Mouse (Mus musculus) bone marrow, adult 2 months (tissue): ENCODE data around the gene Fam117a. TPM values are rescaled to one million over a fixed set of nuclear protein-coding genes. Genes with fewer than 3 reads are reported as not detected.

ENCODE experiments used
- H3K27ac ChIP-seq: fragments of 200-500 bp; 2 replicates; pipeline ENCODE4 v1.5.1; 2012; ENCODE audit warnings: low read depth, mild to moderate bottlenecking, control low read depth, inconsistent platforms, low read length; ENCODE audit not compliant: control insufficient read depth, poor library complexity, insufficient read depth
- H3K4me1 ChIP-seq: fragments of 200-500 bp; 2 replicates; pipeline ENCODE4 v1.6.1; 2011; ENCODE audit warnings: low read length; ENCODE audit not compliant: control insufficient read depth, insufficient read depth
- H3K4me3 ChIP-seq: fragments of 200-500 bp; replicated peaks from 2 replicates; pipeline ENCODE3; 2011; ENCODE audit warnings: mild to moderate bottlenecking, low read depth, low read length, control low read depth; ENCODE audit not compliant: control insufficient read depth
- CTCF ChIP-seq: fragments of 200-500 bp; IDR thresholded peaks from 2 replicates; pipeline ENCODE4 v1.5.1; 2011; ENCODE audit warnings: low read length, control low read depth; ENCODE audit not compliant: control insufficient read depth, insufficient read depth
- POLR2A ChIP-seq: fragments of 200-500 bp; IDR thresholded peaks from 2 replicates; pipeline ENCODE4 v1.6.1; 2011; ENCODE audit warnings: low read depth, mild to moderate bottlenecking, control low read depth, low read length, borderline replicate concordance; ENCODE audit not compliant: control insufficient read depth
- WGBS: fragments of 180-500 bp; shearing (Covaris S2); methylation state at CpG from one replicate; pipeline ENCODE4 v1.1.7; 2018; 5-methylcytosine and 5-hydroxymethylcytosine counted together
- polyA plus RNA-seq: library from polyadenylated mRNA; stranded (reverse); fragments of >200 nt; gene quantifications from 2 replicates; pipeline ENCODE4 v1.2.4, GENCODE M21; 2011; ENCODE audit warnings: low replicate concordance; ENCODE audit not compliant: missing spikeins, insufficient read depth, insufficient read length

The Fam117a gene
- polyA plus RNA-seq, 1 experiment: 178 TPM

GRCm38 (mm10) chr11:95320010-95320409 lies 16.8 kb upstream of the Fam117a start:
- no peak overlapping the region for H3K27ac ChIP-seq

GRCm38 (mm10) chr11:95324181-95324580 lies 12.6 kb upstream of the Fam117a start:
- Histone ChIP-seq H3K27ac (no peak overlapping the region), H3K4me1 (peaks cover under 1% of the 10 kb centered on the region), H3K4me3 (no peak overlapping the region)
- no peak for TF ChIP-seq CTCF
- no peak for TF ChIP-seq POLR2A
- WGBS: 94% methylated on average over 10 of the region's 10 CpGs

More at GRCm38 (mm10) chr11:95320010-95320409, 16.8 kb upstream of the Fam117a start:
- H3K4me1 ChIP-seq: peaks cover 3% of the 10 kb centered on the region
- TF ChIP-seq CTCF (no peak), POLR2A (no peak)
- H3K4me3 ChIP-seq: no peak overlapping the region
- 57% methylated on average over 1 of the region's 1 CpGs for WGBS

GRCm38 (mm10) chr11:95325832-95326231 lies 11.0 kb upstream of the Fam117a start:
- Histone ChIP-seq H3K27ac (no peak overlapping the region), H3K4me3 (no peak overlapping the region), H3K4me1 (no peaks in the 10 kb centered on the region; the same call in 1 of the 2 replicates)
- no peak for TF ChIP-seq CTCF
- TF ChIP-seq POLR2A: no peak
- WGBS: 81% methylated on average over 4 of the region's 4 CpGs

- no peak for TF ChIP-seq POLR2A
- no peak for TF ChIP-seq CTCF
- Histone ChIP-seq H3K27ac (no peak overlapping the region), H3K4me3 (no peak overlapping the region), H3K4me1 (no peaks in the 10 kb centered on the region; the same call in 1 of the 2 replicates)
- WGBS: 83% methylated on average over 11 of the region's 11 CpGs
Observed at GRCm38 (mm10) chr11:95326243-95326642, 10.6 kb upstream of the Fam117a start.

- Histone ChIP-seq H3K4me1 (peaks cover 5% of the 10 kb centered on the region), H3K27ac (no peak overlapping the region), H3K4me3 (no peak overlapping the region)
- WGBS: 71% methylated on average over 5 of the region's 5 CpGs
- TF ChIP-seq CTCF (no peak), POLR2A (no peak)
Observed at GRCm38 (mm10) chr11:95328629-95329028, 8.2 kb upstream of the Fam117a start.

GRCm38 (mm10) chr11:95330662-95331061 lies 6.2 kb upstream of the Fam117a start:
- no peak overlapping the region for H3K27ac ChIP-seq
- peaks cover 9% of the 10 kb centered on the region for H3K4me1 ChIP-seq
- 42% methylated on average over 1 of the region's 1 CpGs for WGBS
- TF ChIP-seq CTCF (no peak), POLR2A (no peak)
- H3K4me3 ChIP-seq: no peak overlapping the region

GRCm38 (mm10) chr11:95333209-95333608 lies 3.6 kb upstream of the Fam117a start:
- Histone ChIP-seq H3K4me3 (no peak overlapping the region), H3K27ac (peak overlapping the region; percentile 70; the same call in 1 of the 2 replicates), H3K4me1 (peaks cover 9% of the 10 kb centered on the region)
- no peak for TF ChIP-seq CTCF
- TF ChIP-seq POLR2A: no peak
- 0% methylated on average over 4 of the region's 4 CpGs for WGBS

- no peak for TF ChIP-seq POLR2A
- no peak for TF ChIP-seq CTCF
- 39% methylated on average over 9 of the region's 9 CpGs for WGBS
- Histone ChIP-seq H3K4me1 (peaks cover 9% of the 10 kb centered on the region), H3K4me3 (no peak overlapping the region), H3K27ac (peak overlapping the region; percentile 70)
Observed at GRCm38 (mm10) chr11:95333805-95334204, 3.0 kb upstream of the Fam117a start.
